Mouse (Mus musculus): ENCODE results near the gene Cenpt.

GRCm38 (mm10) chr8:105890870-105891269 is 37.8 kb upstream of the Cenpt start:
- no peak for TF ChIP-seq CTCF (IDR thresholded peaks at IDR 0.05; ENCODE audit: insufficient read depth, low read depth, low read length)
- TF ChIP-seq POLR2A (IDR thresholded peaks at IDR 0.05; ENCODE audit: insufficient read depth, low read depth, low read length), result no peak
